Mouse (Mus musculus) left cerebral cortex, adult 8-10 months (tissue): Measurements from ENCODE around the gene Bnip1. TPM values are rescaled to one million over a fixed set of nuclear protein-coding genes. Genes with fewer than 3 reads are reported as not detected.

Experiments
- DNase-seq, 2 experiments: peaks; one replicate each; pipeline ENCODE4 v3.0.0; 2022; ENCODE audit warnings: low spot score in 2 of 2
- total RNA-seq, 4 experiments: library from RNA; stranded (reverse); gene quantifications; 2 replicates each; pipeline ENCODE4 v1.2.4; 2022

Bnip1 gene
- 10 to 100 TPM; 31.9 to 35.4 (median 33.2) TPM for total RNA-seq

GRCm38 (mm10) chr17:26780750-26781571 is at the start of gene Bnip1:
Gene Bnip1 (plus strand): TSS chr17:26781066.
- DNase-seq = peak; percentile 76 to 81

GRCm38 (mm10) chr17:26742581-26742980 is 38.3 kb upstream of the Bnip1 start:
- DNase-seq = no peak

- DNase-seq = no peak
Observed at GRCm38 (mm10) chr17:26743294-26743693, 37.6 kb upstream of the Bnip1 start.

- DNase-seq = no peak
Observed at GRCm38 (mm10) chr17:26749975-26750374, 30.9 kb upstream of the Bnip1 start.

GRCm38 (mm10) chr17:26752297-26752696 is 28.6 kb upstream of the Bnip1 start:
- DNase-seq = no peak

- DNase-seq = no peak
Observed at GRCm38 (mm10) chr17:26753476-26753875, 27.4 kb upstream of the Bnip1 start.

- no peak for DNase-seq
Observed at GRCm38 (mm10) chr17:26767100-26767753, 13.6 kb upstream of the Bnip1 start.

GRCm38 (mm10) chr17:26767754-26768124 is 13.1 kb upstream of the Bnip1 start:
- no peak for DNase-seq

GRCm38 (mm10) chr17:26776211-26776610 is 4.7 kb upstream of the Bnip1 start:
- DNase-seq = no peak

GRCm38 (mm10) chr17:26778001-26778400 is 2.9 kb upstream of the Bnip1 start:
- DNase-seq = no peak

GRCm38 (mm10) chr17:26778430-26779100 is 2.3 kb upstream of the Bnip1 start:
- no peak for DNase-seq

- no peak for DNase-seq
Observed at GRCm38 (mm10) chr17:26779471-26779870, 1.4 kb upstream of the Bnip1 start.

- no peak for DNase-seq
Observed at GRCm38 (mm10) chr17:26781610-26782043, 761 bp downstream of the Bnip1 start.

GRCm38 (mm10) chr17:26784525-26784924 is 3.7 kb downstream of the Bnip1 start:
- no peak for DNase-seq

- DNase-seq = no peak
Observed at GRCm38 (mm10) chr17:26786586-26786985, 5.7 kb downstream of the Bnip1 start.

- DNase-seq = no peak
Observed at GRCm38 (mm10) chr17:26788986-26789385, 8.1 kb downstream of the Bnip1 start.

GRCm38 (mm10) chr17:26789460-26790268 is 8.8 kb downstream of the Bnip1 start:
- DNase-seq = no peak

- no peak for DNase-seq
Observed at GRCm38 (mm10) chr17:26790269-26791214, 9.7 kb downstream of the Bnip1 start.

GRCm38 (mm10) chr17:26791580-26791979 is 10.7 kb downstream of the Bnip1 start:
- peak; percentile 13 to 74 for DNase-seq

- no peak for DNase-seq
Observed at GRCm38 (mm10) chr17:26792096-26792495, 11.2 kb downstream of the Bnip1 start.
